Mouse (Mus musculus) lung, postnatal 0 days (tissue): ENCODE data around the gene Nuak1.

Experiments
- CTCF ChIP-seq: IDR thresholded peaks from 2 replicates; pipeline ENCODE4 v1.5.1; 2016; ENCODE audit warnings: antibody characterized with exemption, mild to moderate bottlenecking
- EP300 ChIP-seq: IDR thresholded peaks from 2 replicates; pipeline ENCODE4 v1.6.1; 2016; ENCODE audit warnings: antibody characterized with exemption, mild to moderate bottlenecking, control low read depth

- no peak for TF ChIP-seq CTCF
- TF ChIP-seq EP300 = no peak
Observed at GRCm38 (mm10) chr10:84456632-84457320, 16.4 kb upstream of the Nuak1 start.
